Mouse (Mus musculus): ENCODE data around the gene Smg6. TPM values are rescaled to one million over a fixed set of nuclear protein-coding genes. Genes with fewer than 3 reads are reported as not detected.

The Smg6 gene
- polyA plus RNA-seq, 1 experiment from 2014 or later, result 11.0 TPM

DNA sequence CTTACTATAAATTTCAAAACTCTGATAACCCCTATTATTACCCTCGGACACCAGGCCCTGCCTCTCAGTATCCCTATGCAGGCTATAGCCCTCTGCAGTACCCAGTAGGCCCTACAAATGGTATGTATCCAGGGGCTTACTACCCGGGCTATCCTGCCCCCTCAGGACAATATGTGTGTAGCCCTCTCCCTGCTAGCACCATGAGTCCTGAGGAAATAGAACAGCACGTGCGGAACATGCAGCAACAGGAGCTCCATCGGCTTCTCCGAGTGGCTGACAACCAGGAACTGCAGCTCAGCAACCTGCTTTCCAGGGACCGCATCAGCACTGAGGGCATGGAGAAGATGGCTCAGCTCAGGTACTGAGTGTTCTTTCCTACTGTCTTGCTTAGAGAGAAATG lies 4.8 kb downstream of the Smg6 start:
- Histone ChIP-seq H3K4me2 (no peak overlapping the region), H3K9me3 (no peaks in the 10 kb centered on the region), H3K4me1 (peaks cover 17% of the 10 kb centered on the region), H3K27ac (replicated peaks) (no peak overlapping the region), H3K36me3 (peaks cover 60% of the 10 kb centered on the region), H3K4me3 (no peak overlapping the region), H3K27me3 (replicated peaks) (no peaks in the 10 kb centered on the region), H3K9ac (no peak overlapping the region)
- no peak for ATAC-seq (ENCODE audit: extremely low read depth, insufficient number of reproducible peaks, low FRiP score, low TSS enrichment)
- WGBS, result 90% methylated on average over 7 of the region's 7 CpGs

- WGBS, result 77% methylated on average over 3 of the region's 3 CpGs
- no peak overlapping the region for H3K4me2 ChIP-seq
- no peak for ATAC-seq (ENCODE audit: extremely low read depth, insufficient number of reproducible peaks, low FRiP score, low TSS enrichment)
- no peaks in the 10 kb centered on the region for H3K27me3 ChIP-seq (replicated peaks)
- H3K27ac ChIP-seq (replicated peaks), result no peak overlapping the region
- H3K9ac ChIP-seq, result no peak overlapping the region
- no peak overlapping the region for H3K4me3 ChIP-seq
- no peaks in the 10 kb centered on the region for H3K9me3 ChIP-seq
- H3K4me1 ChIP-seq, result no peaks in the 10 kb centered on the region
- H3K36me3 ChIP-seq, result peaks cover 66% of the 10 kb centered on the region
Observed at GRCm38 (mm10) chr11:74946348-74946747, 20.7 kb downstream of the Smg6 start.

GRCm38 (mm10) chr11:74954901-74955300 lies 29.3 kb downstream of the Smg6 start:
- H3K27me3 ChIP-seq (replicated peaks), result no peaks in the 10 kb centered on the region
- H3K4me1 ChIP-seq, result peaks cover 3% of the 10 kb centered on the region; the same call in 1 of the 2 replicates
- H3K9me3 ChIP-seq, result no peaks in the 10 kb centered on the region
- no peak overlapping the region for H3K27ac ChIP-seq (replicated peaks)
- no peak overlapping the region for H3K4me2 ChIP-seq
- peaks cover 45% of the 10 kb centered on the region for H3K36me3 ChIP-seq
- H3K9ac ChIP-seq, result no peak overlapping the region
- no peak overlapping the region for H3K4me3 ChIP-seq
- ATAC-seq (ENCODE audit: extremely low read depth, insufficient number of reproducible peaks, low FRiP score, low TSS enrichment), result no peak

DNA sequence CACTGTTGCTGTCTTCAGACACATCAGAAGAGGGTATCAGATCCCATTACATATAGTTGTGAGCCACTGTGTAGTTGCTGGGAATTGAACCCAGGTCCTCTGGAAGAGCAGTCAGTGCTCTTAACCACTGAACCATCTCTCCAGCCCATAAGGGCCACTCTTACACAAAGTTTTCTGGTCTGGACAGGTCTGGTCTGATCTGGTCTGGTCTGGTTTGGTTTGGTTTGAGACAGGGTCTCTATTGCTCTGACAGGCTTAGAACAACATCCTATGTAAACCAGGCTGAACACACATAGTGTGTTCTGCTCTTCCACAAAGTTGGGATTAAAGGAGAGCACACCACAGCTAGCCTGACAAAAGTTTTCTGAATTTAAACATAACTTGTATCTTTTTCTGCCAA lies 30.4 kb downstream of the Smg6 start:
- no peak overlapping the region for H3K4me2 ChIP-seq

GRCm38 (mm10) chr11:74957600-74957999 lies 32.0 kb downstream of the Smg6 start:
- 88% methylated on average over 2 of the region's 2 CpGs for WGBS
- peaks cover 8% of the 10 kb centered on the region for H3K4me1 ChIP-seq

More for the DNA sequence above, 30.4 kb downstream of the Smg6 start:
- Histone ChIP-seq H3K4me3 (no peak overlapping the region), H3K4me1 (peaks cover 3% of the 10 kb centered on the region; the same call in 1 of the 2 replicates), H3K9ac (no peak overlapping the region), H3K9me3 (no peaks in the 10 kb centered on the region), H3K36me3 (peaks cover 39% of the 10 kb centered on the region), H3K27ac (replicated peaks) (no peak overlapping the region), H3K27me3 (replicated peaks) (no peaks in the 10 kb centered on the region)
- no peak for ATAC-seq (ENCODE audit: extremely low read depth, insufficient number of reproducible peaks, low FRiP score, low TSS enrichment)

DNA sequence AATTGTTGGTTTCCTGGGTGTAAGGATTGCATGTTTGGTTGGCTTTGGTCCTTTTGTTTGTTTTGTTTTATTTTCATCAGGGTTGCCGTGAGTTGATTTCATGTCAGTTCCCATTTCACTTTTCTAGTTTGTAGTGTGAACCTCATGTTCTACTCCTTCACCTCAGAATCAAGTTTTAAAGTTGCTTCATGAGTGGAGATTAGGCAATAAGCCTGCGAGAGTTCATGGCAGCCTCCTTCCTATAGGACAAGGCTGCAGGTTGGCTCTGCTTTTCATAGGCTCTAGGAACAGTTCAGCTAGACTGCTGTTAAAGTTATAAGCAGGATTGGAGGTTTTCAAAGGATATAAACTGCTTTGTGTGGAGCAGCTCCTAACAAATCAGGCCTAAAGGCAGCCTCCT lies 33.9 kb downstream of the Smg6 start:
- peaks cover 19% of the 10 kb centered on the region; the same call in 1 of the 2 replicates for H3K36me3 ChIP-seq
- no peak overlapping the region for H3K9ac ChIP-seq
- no peaks in the 10 kb centered on the region for H3K27me3 ChIP-seq (replicated peaks)
- no peak for ATAC-seq (ENCODE audit: extremely low read depth, insufficient number of reproducible peaks, low FRiP score, low TSS enrichment)
- no peak overlapping the region for H3K27ac ChIP-seq (replicated peaks)
- 75% methylated on average over 2 of the region's 2 CpGs for WGBS
- no peak overlapping the region for H3K4me3 ChIP-seq
- H3K4me1 ChIP-seq, result peaks cover 15% of the 10 kb centered on the region
- H3K4me2 ChIP-seq, result no peak overlapping the region
- H3K9me3 ChIP-seq, result no peaks in the 10 kb centered on the region

More at GRCm38 (mm10) chr11:74957600-74957999, 32.0 kb downstream of the Smg6 start:
- Histone ChIP-seq H3K27ac (replicated peaks) (no peak overlapping the region), H3K4me2 (no peak overlapping the region), H3K36me3 (peaks cover 27% of the 10 kb centered on the region), H3K9me3 (no peaks in the 10 kb centered on the region), H3K27me3 (replicated peaks) (no peaks in the 10 kb centered on the region), H3K4me3 (no peak overlapping the region), H3K9ac (no peak overlapping the region)
- ATAC-seq (ENCODE audit: extremely low read depth, insufficient number of reproducible peaks, low FRiP score, low TSS enrichment), result no peak

- no peaks in the 10 kb centered on the region for H3K27me3 ChIP-seq (replicated peaks)
- H3K4me1 ChIP-seq, result peaks cover 15% of the 10 kb centered on the region
- no peak overlapping the region for H3K9ac ChIP-seq
- H3K27ac ChIP-seq (replicated peaks), result no peak overlapping the region
- no peak for ATAC-seq (ENCODE audit: extremely low read depth, insufficient number of reproducible peaks, low FRiP score, low TSS enrichment)
- no peaks in the 10 kb centered on the region for H3K9me3 ChIP-seq
- H3K36me3 ChIP-seq, result peaks cover 16% of the 10 kb centered on the region; the same call in 1 of the 2 replicates
- WGBS, result 86% methylated on average over 9 of the region's 9 CpGs
- no peak overlapping the region for H3K4me2 ChIP-seq
- no peak overlapping the region for H3K4me3 ChIP-seq
Observed at GRCm38 (mm10) chr11:74960031-74960551, 34.5 kb downstream of the Smg6 start.

DNA sequence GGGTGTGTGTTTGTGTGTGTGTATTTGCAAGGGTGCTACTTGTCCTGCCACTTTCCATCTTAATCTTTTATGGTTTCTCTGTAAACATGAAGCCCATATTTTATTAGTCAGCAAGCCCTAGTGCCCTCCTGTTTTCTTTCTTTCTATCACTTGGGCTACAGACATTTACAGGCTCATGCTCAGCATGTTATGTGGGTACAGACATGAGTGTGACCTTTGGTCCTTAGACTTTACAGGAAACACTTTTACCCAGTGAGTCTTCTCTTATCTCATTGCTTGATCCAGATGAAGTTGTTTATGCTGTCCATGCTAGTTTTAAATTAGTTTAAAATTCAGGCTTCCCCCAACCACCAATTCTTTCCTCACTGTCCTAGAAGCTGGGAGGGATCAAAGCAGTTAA lies 36.3 kb downstream of the Smg6 start:
- Histone ChIP-seq H3K9me3 (no peaks in the 10 kb centered on the region), H3K9ac (no peak overlapping the region), H3K27me3 (replicated peaks) (no peaks in the 10 kb centered on the region), H3K27ac (replicated peaks) (no peak overlapping the region; the same call in 1 of the 2 replicates), H3K4me1 (peaks cover 15% of the 10 kb centered on the region), H3K36me3 (peaks cover 13% of the 10 kb centered on the region), H3K4me3 (no peak overlapping the region), H3K4me2 (no peak overlapping the region)
- ATAC-seq (ENCODE audit: extremely low read depth, insufficient number of reproducible peaks, low FRiP score, low TSS enrichment), result no peak

GRCm38 (mm10) chr11:74962846-74963407 lies 37.3 kb downstream of the Smg6 start:
- Histone ChIP-seq H3K36me3 (peaks cover 11% of the 10 kb centered on the region), H3K4me2 (no peak overlapping the region), H3K27me3 (replicated peaks) (no peaks in the 10 kb centered on the region), H3K27ac (replicated peaks) (no peak overlapping the region), H3K9me3 (no peaks in the 10 kb centered on the region), H3K4me3 (no peak overlapping the region), H3K9ac (no peak overlapping the region), H3K4me1 (peaks cover 15% of the 10 kb centered on the region)
- ATAC-seq (ENCODE audit: extremely low read depth, insufficient number of reproducible peaks, low FRiP score, low TSS enrichment), result no peak
- 59% methylated on average over 2 of the region's 2 CpGs for WGBS

GRCm38 (mm10) chr11:74965516-74965915 lies 39.9 kb downstream of the Smg6 start:
- Histone ChIP-seq H3K36me3 (peaks cover 6% of the 10 kb centered on the region), H3K4me1 (peaks cover 12% of the 10 kb centered on the region), H3K27me3 (replicated peaks) (no peaks in the 10 kb centered on the region), H3K9me3 (no peaks in the 10 kb centered on the region), H3K27ac (replicated peaks) (peak overlapping the region; percentile 24; the same call in 1 of the 2 replicates), H3K9ac (no peak overlapping the region), H3K4me2 (no peak overlapping the region), H3K4me3 (no peak overlapping the region)
- WGBS, result 92% methylated on average over 3 of the region's 3 CpGs
- no peak for ATAC-seq (ENCODE audit: extremely low read depth, insufficient number of reproducible peaks, low FRiP score, low TSS enrichment)

- no peak for ATAC-seq (ENCODE audit: extremely low read depth, insufficient number of reproducible peaks, low FRiP score, low TSS enrichment)
- 71% methylated on average over 7 of the region's 7 CpGs for WGBS
- 0 out of 2 replicates have a peak, but pooled peaks cover 9% of the 10 kb centered on the region for H3K4me1 ChIP-seq
- no peak overlapping the region for H3K9ac ChIP-seq
- no peak overlapping the region for H3K4me2 ChIP-seq
- H3K27ac ChIP-seq (replicated peaks), result 0 out of 2 replicates have a peak overlapping the region, but pooled peaks have one; percentile 5
- H3K27me3 ChIP-seq (replicated peaks), result no peaks in the 10 kb centered on the region
- no peak overlapping the region for H3K4me3 ChIP-seq
- peaks cover 17% of the 10 kb centered on the region for H3K36me3 ChIP-seq
- H3K9me3 ChIP-seq, result no peaks in the 10 kb centered on the region
Observed at GRCm38 (mm10) chr11:74973290-74974157, 47.9 kb downstream of the Smg6 start.

Measured in heart, embryonic 13.5 days (tissue).